Mouse (Mus musculus) kidney, embryonic 14.5 days (tissue): ENCODE measurements around the gene Spsb1. TPM values are rescaled to one million over a fixed set of nuclear protein-coding genes. Genes with fewer than 3 reads are reported as not detected.

Experiments
- ATAC-seq: fragments of 200-750 bp; cut with Nextera tagmentation; 2 replicates; pipeline ENCODE4 v1.8.0; 2017; ENCODE audit warnings: moderate number of reproducible peaks, mild to moderate bottlenecking, moderate TSS enrichment, moderate library complexity; ENCODE audit not compliant: low FRiP score, low TSS enrichment
- H3K27ac ChIP-seq: fragments of 300-500 bp; sonication (generic); 2 replicates; pipeline ENCODE4 v1.5.1; 2014; ENCODE audit warnings: low read depth, mild to moderate bottlenecking, low read length, moderate library complexity, mixed read lengths
- H3K27me3 ChIP-seq: fragments of 300-500 bp; sonication (generic); 2 replicates; pipeline ENCODE4 v1.6.1; 2014; ENCODE audit warnings: mild to moderate bottlenecking, low read length; ENCODE audit not compliant: control insufficient read depth, insufficient read depth
- H3K36me3 ChIP-seq: fragments of 300-500 bp; sonication (generic); 2 replicates; pipeline ENCODE4 v1.6.1; 2014; ENCODE audit warnings: low read length, mixed read lengths; ENCODE audit not compliant: control insufficient read depth, insufficient read depth
- H3K4me1 ChIP-seq: fragments of 300-500 bp; sonication (generic); 2 replicates; pipeline ENCODE4 v1.6.1; 2014; ENCODE audit warnings: low read length, mixed read lengths; ENCODE audit not compliant: control insufficient read depth, insufficient read depth
- H3K4me2 ChIP-seq: fragments of 300-500 bp; sonication (generic); replicated peaks from 2 replicates; pipeline ENCODE4 v1.6.1; 2014; ENCODE audit warnings: low read depth, mild to moderate bottlenecking, low read length
- H3K4me3 ChIP-seq: fragments of 300-500 bp; sonication (generic); 2 replicates; pipeline ENCODE4 v1.5.1; 2014; ENCODE audit warnings: mild to moderate bottlenecking, low read length
- H3K9ac ChIP-seq: fragments of 300-500 bp; sonication (generic); 2 replicates; pipeline ENCODE4 v1.6.1; 2014; ENCODE audit warnings: low read depth, mild to moderate bottlenecking, low read length, moderate library complexity
- H3K9me3 ChIP-seq: fragments of 300-500 bp; sonication (generic); 2 replicates; pipeline ENCODE4 v1.6.1; 2016; ENCODE audit warnings: low read length; ENCODE audit not compliant: control insufficient read depth
- WGBS: fragments of 180-500 bp; shearing (Covaris S2); extraction: QIAGEN DNeasy Blood & Tissue Kit; methylation state at CpG from one replicate; pipeline ENCODE4 v1.1.7; 2014; 5-methylcytosine and 5-hydroxymethylcytosine counted together
- polyA plus RNA-seq: library from polyadenylated mRNA; unstranded; fragments of >200 nt; fragmentation: Nextera tagmentation; extraction: Ambion mirVana; gene quantifications from 2 replicates; pipeline ENCODE4 v1.2.1, GENCODE M21; 2014

The Spsb1 gene
- polyA plus RNA-seq, 1 experiment from 2014 or later = 9.6 TPM

DNA sequence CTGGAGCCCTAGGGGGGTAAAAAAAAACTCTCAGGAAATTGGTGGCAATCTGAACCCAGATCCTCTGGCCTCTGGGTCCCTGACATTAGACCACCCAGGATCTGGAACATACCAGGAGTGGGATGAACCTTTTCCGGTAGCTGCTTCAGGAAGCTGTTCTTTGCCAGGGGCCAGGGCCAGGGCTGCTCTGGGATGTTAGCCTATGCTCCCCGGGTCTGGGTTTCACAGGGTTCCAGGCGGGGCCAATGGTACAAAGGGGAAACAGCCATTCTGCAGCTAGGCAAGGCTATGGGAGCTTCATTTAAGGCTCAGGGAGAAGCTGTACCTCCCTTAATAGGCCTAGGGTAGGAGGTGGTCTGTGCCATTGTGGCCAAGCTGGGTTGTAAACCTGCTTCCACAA, 9.9 kb upstream of the Spsb1 start:
- no peak overlapping the region for H3K27ac ChIP-seq
- H3K4me1 ChIP-seq = peaks cover 13% of the 10 kb centered on the region
- no peaks in the 10 kb centered on the region for H3K27me3 ChIP-seq
- H3K9me3 ChIP-seq = no peaks in the 10 kb centered on the region
- WGBS = 28% methylated on average over 3 of the region's 3 CpGs
- ATAC-seq = no peak
- H3K4me2 ChIP-seq = no peak overlapping the region
- no peak overlapping the region for H3K9ac ChIP-seq
- no peaks in the 10 kb centered on the region for H3K36me3 ChIP-seq
- no peak overlapping the region for H3K4me3 ChIP-seq

DNA sequence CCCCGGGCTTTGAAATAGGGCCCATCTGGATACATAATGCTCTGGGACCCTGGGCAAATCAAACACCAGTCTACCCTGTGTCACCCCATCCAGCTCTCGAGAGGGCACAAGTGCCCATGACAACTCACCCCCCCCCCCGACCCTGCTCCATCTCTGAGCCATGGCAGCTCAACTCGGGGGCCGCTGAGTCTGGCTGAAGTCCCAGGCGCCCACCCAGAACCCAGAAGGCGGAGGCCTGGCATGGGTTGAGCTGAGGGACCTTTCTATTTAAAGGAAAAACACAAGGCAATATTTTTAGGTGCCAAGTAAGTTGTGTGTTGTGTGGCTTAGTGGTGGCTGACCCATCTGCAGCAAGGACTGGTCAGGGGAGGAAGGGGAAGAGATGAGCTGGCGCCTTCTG, 9.4 kb upstream of the Spsb1 start:
- no peak overlapping the region for H3K27ac ChIP-seq
- ATAC-seq = no peak
- H3K4me2 ChIP-seq = no peak overlapping the region
- no peak overlapping the region for H3K4me3 ChIP-seq
- no peaks in the 10 kb centered on the region for H3K9me3 ChIP-seq
- H3K4me1 ChIP-seq = peaks cover 13% of the 10 kb centered on the region
- no peaks in the 10 kb centered on the region for H3K36me3 ChIP-seq
- no peaks in the 10 kb centered on the region for H3K27me3 ChIP-seq
- no peak overlapping the region for H3K9ac ChIP-seq
- WGBS = 82% methylated on average over 8 of the region's 8 CpGs

DNA sequence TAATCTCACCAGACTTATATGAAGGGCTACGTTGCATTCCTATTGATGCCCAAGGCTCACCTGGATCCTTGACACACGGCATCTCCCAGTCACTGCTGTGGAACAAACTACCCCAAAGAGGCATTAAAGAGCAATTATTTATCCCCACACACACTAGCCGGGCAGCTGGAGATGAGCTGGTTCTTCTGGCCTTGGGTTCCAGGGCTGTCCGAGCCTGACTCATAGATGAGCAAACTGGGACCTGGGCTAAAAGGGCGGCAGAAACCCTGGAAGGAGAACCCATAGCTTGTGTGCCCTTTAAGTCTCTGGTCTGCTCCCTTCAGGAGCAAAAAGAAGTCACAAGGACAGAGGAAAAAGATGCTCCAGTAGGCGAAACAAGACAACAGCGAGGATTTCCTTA, 5.5 kb upstream of the Spsb1 start:
- Histone ChIP-seq H3K27ac (no peak overlapping the region), H3K9ac (no peak overlapping the region), H3K4me3 (no peak overlapping the region), H3K27me3 (no peaks in the 10 kb centered on the region), H3K4me1 (peaks cover 12% of the 10 kb centered on the region), H3K9me3 (no peaks in the 10 kb centered on the region), H3K4me2 (no peak overlapping the region), H3K36me3 (no peaks in the 10 kb centered on the region)
- 90% methylated on average over 7 of the region's 7 CpGs for WGBS
- ATAC-seq = no peak

DNA sequence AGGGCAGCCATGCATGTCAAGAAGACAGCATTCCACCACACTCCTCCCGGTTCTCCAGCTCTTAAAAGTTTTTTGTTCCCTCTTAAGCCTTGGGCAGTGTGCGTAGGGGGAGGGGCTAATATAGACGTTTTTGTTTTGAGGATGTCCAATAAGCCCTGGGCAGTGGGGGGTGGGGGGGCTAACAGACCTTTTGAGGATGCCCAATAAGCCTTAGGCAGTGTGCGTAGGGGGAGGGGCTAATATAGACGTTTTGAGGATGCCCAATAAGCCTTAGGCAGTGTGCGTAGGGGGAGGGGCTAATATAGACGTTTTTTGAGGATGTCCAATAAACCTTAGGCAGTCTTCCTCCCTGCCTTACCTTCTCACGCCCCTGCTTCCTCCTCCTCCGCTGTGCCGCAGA, 5.0 kb upstream of the Spsb1 start:
- H3K4me1 ChIP-seq = peaks cover 6% of the 10 kb centered on the region
- H3K36me3 ChIP-seq = no peaks in the 10 kb centered on the region
- H3K9me3 ChIP-seq = no peaks in the 10 kb centered on the region
- H3K4me3 ChIP-seq = no peak overlapping the region
- no peak overlapping the region for H3K4me2 ChIP-seq
- 53% methylated on average over 10 of the region's 10 CpGs for WGBS
- no peak overlapping the region for H3K9ac ChIP-seq
- no peak overlapping the region for H3K27ac ChIP-seq
- H3K27me3 ChIP-seq = no peaks in the 10 kb centered on the region
- no peak for ATAC-seq

DNA sequence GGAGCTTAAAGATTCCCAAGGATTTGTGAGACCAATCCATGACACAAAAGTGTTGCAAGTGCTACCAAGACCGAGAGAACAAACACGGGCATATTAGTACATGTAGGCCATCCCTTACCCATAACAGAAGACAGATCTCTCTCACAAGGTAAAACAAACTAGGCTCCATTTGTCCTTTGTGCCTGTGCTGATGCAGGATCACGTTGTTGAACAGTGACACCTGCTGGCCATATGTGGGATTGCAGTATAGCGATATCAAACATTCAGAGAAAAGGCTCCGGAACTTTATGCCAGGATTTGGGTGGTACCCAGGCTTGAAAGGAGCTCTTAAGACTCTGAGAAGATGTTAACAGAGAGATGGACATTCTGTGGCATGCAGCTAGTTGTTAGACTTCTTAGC, 3.7 kb upstream of the Spsb1 start:
- Histone ChIP-seq H3K4me3 (no peak overlapping the region), H3K9ac (no peak overlapping the region), H3K36me3 (no peaks in the 10 kb centered on the region), H3K27me3 (no peaks in the 10 kb centered on the region), H3K4me1 (peaks cover 6% of the 10 kb centered on the region), H3K4me2 (no peak overlapping the region), H3K9me3 (no peaks in the 10 kb centered on the region), H3K27ac (no peak overlapping the region)
- no peak for ATAC-seq
- 2% methylated on average over 5 of the region's 5 CpGs for WGBS

DNA sequence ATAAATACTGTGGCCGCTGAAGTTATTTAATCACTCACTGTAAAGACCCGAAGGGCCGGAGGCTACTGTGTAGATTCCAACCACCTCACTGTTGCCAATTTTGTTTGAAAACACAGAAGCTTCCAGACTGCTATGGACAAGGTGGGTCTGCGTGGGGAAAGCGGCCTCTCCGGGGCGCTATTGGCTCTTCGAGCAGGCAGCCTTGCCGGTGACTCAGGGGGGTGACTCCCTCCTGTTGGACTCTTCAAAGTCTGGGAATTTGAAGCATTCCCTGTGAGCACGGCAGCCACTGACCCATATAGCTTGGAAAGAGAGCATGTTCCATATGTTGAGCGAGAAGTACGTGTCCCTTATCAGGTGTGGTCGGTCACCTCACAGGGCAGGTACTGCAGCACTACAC, 1.2 kb upstream of the Spsb1 start:
- no peaks in the 10 kb centered on the region for H3K9me3 ChIP-seq
- H3K27me3 ChIP-seq = no peaks in the 10 kb centered on the region
- H3K4me3 ChIP-seq = no peak overlapping the region
- H3K4me2 ChIP-seq = no peak overlapping the region
- 29% methylated on average over 13 of the region's 13 CpGs for WGBS
- no peak overlapping the region for H3K27ac ChIP-seq
- no peak for ATAC-seq
- H3K9ac ChIP-seq = no peak overlapping the region
- H3K36me3 ChIP-seq = no peaks in the 10 kb centered on the region
- H3K4me1 ChIP-seq = peaks cover 8% of the 10 kb centered on the region

DNA sequence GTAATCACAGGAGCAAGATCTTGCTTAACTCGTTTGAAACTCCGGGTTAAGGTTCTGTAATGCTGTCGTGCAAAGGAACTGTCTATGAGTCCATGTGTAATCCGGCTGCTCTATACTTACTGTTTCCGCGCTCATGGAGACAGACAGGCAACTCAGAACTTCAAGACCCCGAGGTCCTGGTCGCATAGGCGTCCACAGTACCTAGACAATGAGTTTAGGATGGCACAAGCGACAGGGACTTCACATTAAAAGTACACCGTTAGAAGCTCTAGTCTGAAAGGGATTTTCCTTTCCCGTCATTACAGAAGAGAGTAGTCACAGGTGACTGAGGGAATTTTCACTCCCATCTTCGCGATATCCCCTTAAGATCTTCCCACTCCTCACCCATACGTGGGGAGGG, 788 bp upstream of the Spsb1 start:
- Histone ChIP-seq H3K4me3 (peak overlapping the region; percentile 72), H3K36me3 (no peaks in the 10 kb centered on the region), H3K9ac (peak overlapping the region; percentile 38; the same call in 1 of the 2 replicates), H3K27me3 (no peaks in the 10 kb centered on the region), H3K4me2 (peak overlapping the region; percentile 95), H3K9me3 (no peaks in the 10 kb centered on the region), H3K27ac (no peak overlapping the region), H3K4me1 (peaks cover 8% of the 10 kb centered on the region)
- ATAC-seq = no peak
- WGBS = 12% methylated on average over 15 of the region's 15 CpGs

DNA sequence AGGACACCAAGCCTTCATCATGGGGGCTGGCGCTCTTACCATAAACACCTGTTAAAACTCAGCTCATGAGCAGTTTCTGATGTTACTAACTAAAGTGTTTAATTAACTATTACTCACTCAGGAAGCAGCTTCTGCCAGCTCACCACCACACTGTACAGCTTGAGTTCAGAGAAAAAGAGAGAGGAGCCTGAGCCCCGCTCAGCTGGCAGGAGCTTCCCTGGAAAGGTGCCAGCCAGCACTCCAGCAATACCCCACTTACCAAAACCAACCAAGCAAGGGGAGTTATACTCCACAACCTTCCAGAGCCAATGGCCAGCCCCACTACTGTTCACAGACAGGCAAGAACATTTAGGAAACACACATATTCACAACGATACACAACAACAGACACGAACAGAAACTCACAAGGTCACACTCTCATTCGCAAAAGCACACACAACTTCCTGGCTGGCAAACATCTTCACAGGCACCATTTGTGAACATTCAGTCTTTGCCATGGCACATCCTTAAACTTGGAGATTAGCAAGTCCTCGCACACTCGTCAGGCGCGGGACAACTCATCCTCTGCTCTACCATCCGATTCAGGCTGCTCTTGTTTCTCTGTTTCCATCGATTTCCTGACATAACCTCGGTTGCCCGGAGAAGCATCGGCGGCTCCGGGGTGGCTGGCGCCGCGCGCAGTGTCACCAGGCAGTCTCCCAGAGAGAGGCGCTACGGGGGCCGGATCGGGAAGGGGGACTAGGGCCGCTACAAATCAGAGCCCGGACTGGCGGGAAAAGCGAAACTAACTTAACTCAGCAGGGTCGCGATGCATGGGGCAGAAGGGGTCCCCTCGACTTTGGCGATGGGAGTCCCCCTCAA, 992 bp downstream of the Spsb1 start:
- peak overlapping the region; percentile 72 for H3K4me3 ChIP-seq
- no peak overlapping the region for H3K27ac ChIP-seq
- H3K9ac ChIP-seq = peak overlapping the region; percentile 80
- peaks cover 20% of the 10 kb centered on the region for H3K4me1 ChIP-seq
- H3K36me3 ChIP-seq = no peaks in the 10 kb centered on the region
- peak overlapping the region; percentile 95 for H3K4me2 ChIP-seq
- 5% methylated on average over 32 of the region's 32 CpGs for WGBS
- no peaks in the 10 kb centered on the region for H3K27me3 ChIP-seq
- ATAC-seq = no peak
- H3K9me3 ChIP-seq = no peaks in the 10 kb centered on the region

DNA sequence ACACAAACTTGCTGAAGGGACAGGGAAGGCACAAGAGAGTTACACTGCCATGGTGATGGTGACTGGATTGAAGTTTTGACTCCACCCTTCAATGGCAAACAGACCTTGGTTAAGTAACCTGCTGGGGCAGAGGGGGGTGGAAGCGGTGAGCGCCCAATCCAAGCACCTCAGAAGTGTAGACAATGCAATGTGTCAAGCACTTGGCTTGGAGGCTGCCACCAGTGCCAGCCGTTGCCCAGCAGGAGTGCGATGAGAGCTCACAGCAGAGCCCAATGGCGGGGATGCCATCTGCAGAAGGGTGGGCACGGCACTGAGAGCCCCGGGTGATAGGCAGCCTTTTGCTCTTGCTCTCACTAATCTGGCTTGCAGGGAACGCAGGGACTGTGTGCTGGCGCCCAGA, 2.6 kb downstream of the Spsb1 start:
- no peak overlapping the region for H3K4me3 ChIP-seq
- 95% methylated on average over 9 of the region's 9 CpGs for WGBS
- peaks cover 24% of the 10 kb centered on the region for H3K4me1 ChIP-seq
- no peak overlapping the region for H3K27ac ChIP-seq
- no peaks in the 10 kb centered on the region for H3K27me3 ChIP-seq
- no peak overlapping the region for H3K9ac ChIP-seq
- ATAC-seq = no peak
- H3K36me3 ChIP-seq = no peaks in the 10 kb centered on the region
- H3K4me2 ChIP-seq = no peak overlapping the region
- H3K9me3 ChIP-seq = no peaks in the 10 kb centered on the region
